Mouse (Mus musculus) cerebellum, adult 18-20 months (tissue): ENCODE measurements around the gene Nup62.
A peak's percentile ranks its signal among the peaks of the same experiment; 100 is the strongest.

Experiments
- DNase-seq, 2 experiments: peaks; one replicate each; pipeline ENCODE4 v3.0.0; 2021

Nup62 gene

GRCm38 (mm10) chr7:44819863-44820262, 4.0 kb downstream of the Nup62 start:
- peak in 1 of 2 experiments; percentile 14 for DNase-seq

GRCm38 (mm10) chr7:44820525-44820924, 4.6 kb downstream of the Nup62 start:
- no peak for DNase-seq

DNA sequence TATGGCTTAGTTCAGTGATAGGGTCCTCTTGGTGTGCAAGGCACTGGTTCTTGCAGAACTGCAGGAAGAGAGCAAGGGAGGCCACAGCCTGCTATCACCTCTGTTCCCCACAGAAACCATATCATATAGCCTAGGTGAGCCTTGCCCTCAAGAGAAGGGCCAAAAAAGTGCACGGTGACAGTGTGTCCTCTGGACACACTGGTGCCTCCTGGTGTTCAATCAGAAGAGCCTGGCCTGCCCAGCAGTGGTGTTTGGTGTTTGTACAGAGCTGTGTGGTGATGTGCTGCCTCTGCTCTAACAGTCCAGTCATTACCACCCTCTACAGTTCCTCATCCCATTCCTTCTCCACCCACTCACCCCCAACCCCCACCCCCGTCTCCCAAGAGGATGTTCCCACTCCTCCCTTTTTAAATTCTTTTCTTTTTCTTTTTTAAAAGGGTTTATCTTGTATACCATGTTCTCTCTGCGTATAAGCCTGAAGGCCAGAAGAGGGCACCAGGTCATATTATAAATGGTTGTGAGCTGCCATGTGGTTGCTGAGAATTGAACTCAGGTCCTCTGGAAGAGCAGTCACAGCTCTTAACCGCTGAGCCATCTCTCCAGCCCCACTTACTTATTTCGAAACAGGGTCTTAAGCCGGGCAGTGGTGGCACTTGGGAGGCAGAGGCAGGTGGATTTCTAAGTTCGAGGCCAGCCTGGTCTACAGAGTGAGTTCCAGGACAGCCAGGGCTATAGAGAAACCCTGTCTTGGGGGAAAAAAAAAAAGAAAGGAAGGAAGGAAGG, 6.0 kb downstream of the Nup62 start:
- DNase-seq = no peak

DNA sequence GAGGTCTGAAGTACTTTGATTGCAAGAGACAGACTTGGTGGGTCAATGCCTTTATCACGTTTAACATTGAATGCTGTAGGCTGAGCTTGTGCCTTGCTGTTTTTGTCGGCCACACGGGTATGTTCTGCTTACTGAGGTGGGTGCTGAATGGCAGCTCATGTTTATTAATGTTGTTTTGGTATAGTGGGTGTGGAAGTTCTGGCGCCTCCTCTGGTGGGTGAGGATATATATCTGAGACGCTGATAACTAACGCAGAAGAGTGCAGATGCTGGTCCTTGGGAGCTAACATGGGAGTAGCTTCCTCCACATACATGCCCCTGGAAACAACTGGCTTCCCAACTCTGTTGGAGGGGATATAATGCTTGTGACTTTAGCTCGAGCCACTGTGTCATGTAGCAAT, 7.5 kb downstream of the Nup62 start:
- no peak for DNase-seq

GRCm38 (mm10) chr7:44824872-44825271, 9.0 kb downstream of the Nup62 start:
- DNase-seq = peak; percentile 86 to 87

GRCm38 (mm10) chr7:44826771-44827170, 10.9 kb downstream of the Nup62 start:
- no peak for DNase-seq

GRCm38 (mm10) chr7:44828706-44829105, 12.8 kb downstream of the Nup62 start:
- no peak for DNase-seq

DNA sequence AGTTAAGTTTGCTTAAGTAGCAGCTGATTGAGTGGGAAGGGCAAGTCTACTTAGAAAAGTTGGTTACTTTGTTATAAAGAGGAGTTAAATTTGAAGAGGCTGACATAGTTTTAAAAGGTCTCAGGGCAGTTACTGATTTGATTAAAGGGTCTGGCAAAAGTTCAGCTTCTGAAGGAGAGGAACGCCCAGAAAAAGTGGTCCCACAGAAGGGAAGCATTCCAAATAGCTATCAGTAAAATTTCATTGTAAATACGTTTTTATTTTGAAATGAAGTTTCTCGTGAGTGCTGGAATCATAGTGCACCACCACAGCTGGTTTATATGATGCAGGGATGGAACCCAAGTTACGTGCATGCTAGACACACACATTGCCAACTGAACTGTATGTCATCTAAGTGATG, 16.9 kb downstream of the Nup62 start:
- no peak for DNase-seq

DNA sequence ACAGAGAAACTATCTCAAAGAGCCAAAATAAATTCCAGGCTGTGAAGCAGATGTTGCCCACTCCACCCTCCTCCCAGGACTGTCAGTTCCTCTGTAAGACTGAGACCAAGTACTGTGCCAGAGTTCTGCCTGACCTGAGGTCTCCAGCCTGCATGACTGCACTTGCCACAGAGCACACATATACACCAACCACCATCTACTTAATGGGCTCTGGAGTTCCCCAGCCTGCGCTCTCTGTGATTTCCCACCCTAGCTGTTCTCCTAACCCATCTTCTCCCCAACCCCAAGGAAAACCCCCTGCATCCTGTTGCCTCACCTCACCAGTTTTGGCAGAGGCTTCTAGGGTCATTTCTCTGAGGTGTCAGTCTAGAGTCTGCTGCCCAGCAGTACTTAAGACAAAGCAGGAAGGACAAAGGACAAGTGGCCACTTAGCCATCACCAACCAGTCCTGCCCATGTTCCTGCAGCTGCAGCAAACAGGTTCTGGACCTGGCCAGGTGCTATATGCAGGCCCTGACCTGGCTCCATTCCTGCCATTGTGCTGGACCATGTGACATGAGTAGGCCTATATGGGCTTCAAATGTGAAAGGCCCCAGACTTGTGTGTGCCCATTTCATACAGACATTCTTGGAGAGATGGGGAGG, 19.6 kb downstream of the Nup62 start:
- no peak for DNase-seq

- no peak for DNase-seq
These were observed 20.1 kb downstream of the Nup62 start for GRCm38 (mm10) chr7:44836016-44836404.

DNA sequence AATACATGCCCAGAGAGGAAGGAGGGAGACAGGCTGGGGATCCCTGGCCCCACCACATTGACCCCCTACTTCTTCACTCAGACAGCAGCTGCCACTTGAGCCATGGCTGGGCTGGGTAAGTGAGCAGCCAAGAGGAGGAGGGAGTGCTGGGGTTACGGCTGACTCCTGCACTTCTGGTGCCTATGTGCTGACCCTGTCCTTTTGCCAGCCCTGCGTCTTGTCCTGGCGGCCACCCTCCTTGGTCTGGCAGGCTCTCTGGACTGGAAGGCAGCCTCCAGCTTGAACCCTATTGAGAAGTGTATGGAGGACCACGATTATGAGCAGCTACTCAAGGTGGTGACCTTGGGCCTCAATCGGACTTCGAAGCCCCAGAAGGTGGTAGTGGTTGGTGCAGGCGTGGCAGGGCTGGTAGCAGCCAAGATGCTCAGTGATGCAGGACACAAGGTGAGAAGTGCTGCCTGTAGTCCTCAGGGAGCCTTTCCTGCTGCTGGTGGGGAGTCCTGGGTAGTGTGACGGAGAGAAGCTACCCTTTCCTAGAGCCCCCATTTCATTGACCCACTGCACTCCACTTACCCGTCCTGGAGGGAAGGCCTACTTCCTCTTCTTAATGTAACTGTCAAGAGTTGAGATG, 20.6 kb downstream of the Nup62 start:
- no peak for DNase-seq

- DNase-seq = no peak
These were observed 22.2 kb downstream of the Nup62 start for GRCm38 (mm10) chr7:44838073-44838472.

- DNase-seq = no peak
These were observed 23.2 kb downstream of the Nup62 start for GRCm38 (mm10) chr7:44839171-44839490.

GRCm38 (mm10) chr7:44839491-44840191, 23.8 kb downstream of the Nup62 start:
- DNase-seq = peak in 1 of 2 experiments; percentile 42

GRCm38 (mm10) chr7:44840426-44840825, 24.5 kb downstream of the Nup62 start:
- DNase-seq = no peak

DNA sequence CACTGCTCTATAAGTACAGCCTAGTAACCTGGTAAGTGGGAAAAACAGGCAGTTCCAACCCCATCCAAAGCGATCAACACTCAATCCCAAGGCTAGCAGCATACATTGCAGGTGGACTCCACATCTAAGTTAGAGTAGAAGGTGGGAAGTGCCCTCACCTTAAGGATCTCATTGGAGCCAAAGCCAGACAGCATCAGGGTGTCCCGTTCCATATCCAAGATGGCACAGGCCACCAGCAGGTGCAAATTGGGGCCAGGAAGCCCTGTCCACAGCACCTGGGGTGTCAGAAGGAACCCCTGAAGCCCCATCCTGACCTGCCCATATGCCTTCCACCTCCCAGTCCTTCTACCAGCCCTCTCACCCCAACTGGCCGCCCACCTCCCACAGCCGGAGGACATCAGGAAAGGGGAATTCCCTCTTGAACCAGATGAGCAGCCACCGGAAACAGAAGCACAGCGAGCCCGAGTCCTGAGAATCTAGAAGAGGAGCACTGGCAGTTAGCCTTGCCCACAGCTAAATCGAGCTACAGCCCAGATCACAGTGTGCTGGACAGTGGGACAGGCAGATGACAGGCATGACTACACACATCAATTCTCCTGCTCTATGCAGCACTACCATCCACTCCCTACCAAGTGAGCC, 26.1 kb downstream of the Nup62 start:
- no peak for DNase-seq

DNA sequence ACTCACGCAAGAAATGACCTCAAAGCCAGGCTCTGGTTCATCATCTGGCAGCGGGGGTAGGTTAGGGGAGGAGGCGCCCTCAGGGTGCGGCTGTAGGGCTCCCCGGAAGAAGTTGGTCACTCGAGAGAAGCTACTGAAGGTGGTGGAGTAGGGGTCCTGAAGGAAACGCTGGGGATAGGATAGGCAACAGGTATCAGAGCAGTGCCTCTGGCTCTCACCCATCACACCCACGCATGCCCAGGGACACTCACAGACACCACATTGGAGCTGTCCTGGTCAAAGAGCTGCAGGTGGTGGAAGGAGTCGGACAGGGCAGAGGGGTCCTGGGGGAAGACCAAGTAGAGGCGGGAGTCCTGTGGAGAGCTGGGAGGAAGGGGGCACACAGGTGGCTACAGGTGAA, 29.1 kb downstream of the Nup62 start:
- DNase-seq = no peak

- peak; percentile 27 to 40 for DNase-seq
These were observed 30.9 kb downstream of the Nup62 start for GRCm38 (mm10) chr7:44846804-44847203.

- DNase-seq = peak in 1 of 2 experiments; percentile 43
These were observed 31.9 kb downstream of the Nup62 start for GRCm38 (mm10) chr7:44847772-44848171.

DNA sequence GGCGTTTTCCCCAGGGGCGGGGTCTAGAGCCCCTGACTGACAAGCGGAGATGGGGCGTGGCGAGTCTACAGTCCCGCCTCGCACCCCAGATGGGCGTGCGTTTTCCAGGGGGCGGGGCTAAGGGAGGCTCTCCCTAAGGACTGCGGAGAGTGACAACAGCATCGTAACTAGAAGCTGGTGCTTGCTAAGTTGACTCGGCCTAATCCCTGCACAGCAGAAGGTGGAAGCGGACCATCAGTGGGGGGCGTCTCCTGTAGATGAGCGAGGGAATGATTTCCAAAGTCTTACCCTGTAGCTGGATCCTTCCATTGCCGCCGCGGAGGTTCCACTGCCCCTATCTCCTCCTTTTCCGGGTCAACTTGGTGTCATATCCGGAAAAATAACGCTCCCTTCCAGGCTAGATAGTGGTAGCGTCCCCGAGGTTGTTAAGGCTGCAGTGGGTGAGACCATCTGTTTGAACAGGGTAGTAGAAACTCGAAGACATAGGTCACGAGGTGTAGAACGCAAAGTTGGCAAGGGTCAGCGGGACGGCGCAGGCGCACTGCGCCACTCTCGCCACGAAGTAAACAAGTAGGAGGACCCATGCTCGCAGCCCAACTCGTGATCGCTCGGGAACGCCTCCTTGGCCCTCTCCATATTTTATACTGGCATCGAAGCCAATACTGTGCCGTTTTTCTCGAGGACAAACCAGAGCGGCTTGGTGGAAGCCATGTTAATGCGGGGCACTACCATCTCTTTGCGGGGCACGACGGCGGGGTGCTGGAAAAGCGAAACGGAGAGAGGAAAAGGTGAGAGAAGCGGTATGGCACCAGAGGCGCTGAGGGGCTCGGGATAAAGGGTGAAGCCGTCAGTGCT, 32.9 kb downstream of the Nup62 start, which contains the start of the genes Akt1s1 and Tbc1d17:
TSS of gene Akt1s1 (plus strand) at position 431 of the 855 bp plus-strand sequence.
TSS of gene Tbc1d17 (minus strand) at position 519 of the 855 bp plus-strand sequence.
- DNase-seq = peak; percentile 99

DNA sequence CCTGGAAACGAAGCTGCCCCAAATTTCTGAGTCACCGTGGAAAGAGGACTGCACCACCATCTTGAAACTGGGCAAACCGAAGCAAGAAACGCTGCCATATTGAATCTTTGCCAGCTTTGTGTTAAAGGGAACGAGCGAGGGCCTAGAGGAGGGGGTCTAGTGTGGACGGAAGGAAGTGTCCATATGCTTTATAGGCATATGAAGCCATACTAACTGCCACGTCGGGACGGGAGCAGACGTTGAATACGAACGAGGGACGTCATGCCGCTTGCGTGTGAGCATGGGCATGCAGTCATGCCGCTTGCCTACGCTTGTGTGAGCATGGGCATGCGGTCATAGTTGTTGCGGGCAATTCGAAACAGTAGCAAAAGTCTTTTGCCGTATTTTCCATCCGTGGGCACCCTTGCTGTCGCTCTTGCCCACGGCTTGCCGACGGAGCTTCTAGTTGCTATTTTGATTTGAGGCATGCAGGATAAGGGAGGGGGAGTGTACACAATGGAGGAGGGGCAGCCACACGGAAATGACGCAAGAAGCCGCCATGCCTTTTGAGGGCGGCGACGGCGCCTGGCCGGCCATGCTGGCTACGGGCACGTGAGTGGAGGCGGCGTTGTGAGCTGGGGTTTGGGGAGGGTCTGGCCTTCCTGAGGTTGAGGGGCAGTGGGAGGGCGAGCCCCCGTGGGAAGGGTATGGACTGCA, 33.7 kb downstream of the Nup62 start:
- peak; percentile 91 to 92 for DNase-seq
